Mouse (Mus musculus) kidney, postnatal 0 days (tissue): Measurements from ENCODE around the gene Zfp286. TPM values are rescaled to one million over a fixed set of nuclear protein-coding genes. Genes with fewer than 3 reads are reported as not detected.

ENCODE experiments used
- ATAC-seq: fragments of 200-750 bp; cut with Nextera tagmentation; replicated peaks from 2 replicates; pipeline ENCODE4 v1.8.0; 2017; ENCODE audit warnings: low read depth, moderate number of reproducible peaks, moderate TSS enrichment, moderate library complexity; ENCODE audit not compliant: low FRiP score
- DNase-seq: peaks from one replicate; pipeline ENCODE4 v3.0.0-alpha.2; 2016; ENCODE audit warnings: low spot score
- H3K27ac ChIP-seq: fragments of 300-500 bp; sonication (generic); 2 replicates; pipeline ENCODE4 v1.5.1; 2014; ENCODE audit warnings: mild to moderate bottlenecking
- H3K27me3 ChIP-seq: fragments of 300-500 bp; sonication (generic); 2 replicates; pipeline ENCODE4 v1.6.1; 2014; ENCODE audit warnings: low read length, mixed read lengths; ENCODE audit not compliant: insufficient read depth
- H3K36me3 ChIP-seq: fragments of 300-500 bp; sonication (generic); 2 replicates; pipeline ENCODE4 v1.6.1; 2014; ENCODE audit warnings: low read length, mixed read lengths; ENCODE audit not compliant: insufficient read depth
- H3K4me1 ChIP-seq: fragments of 300-500 bp; sonication (generic); replicated peaks from 2 replicates; pipeline ENCODE4 v1.6.1; 2014; ENCODE audit warnings: antibody characterized with exemption, low read length, mixed read lengths; ENCODE audit not compliant: insufficient read depth
- H3K4me2 ChIP-seq: fragments of 300-500 bp; sonication (generic); 2 replicates; pipeline ENCODE4 v1.6.1; 2014; ENCODE audit warnings: mild to moderate bottlenecking, low read length, moderate library complexity, mixed read lengths
- H3K4me3 ChIP-seq: fragments of 300-500 bp; sonication (generic); replicated peaks from 2 replicates; pipeline ENCODE4 v1.5.1; 2014; ENCODE audit warnings: low read depth, low read length
- H3K9ac ChIP-seq: fragments of 300-500 bp; sonication (generic); 2 replicates; pipeline ENCODE4 v1.6.1; 2014; ENCODE audit warnings: low read depth, low read length
- H3K9me3 ChIP-seq: fragments of 300-500 bp; sonication (generic); replicated peaks from 2 replicates; pipeline ENCODE4 v1.6.1; 2016; ENCODE audit warnings: low read length, inconsistent platforms, mixed read lengths
- CTCF ChIP-seq: IDR thresholded peaks from 2 replicates; pipeline ENCODE4 v1.5.1; 2016; ENCODE audit warnings: antibody characterized with exemption, low read depth, mild to moderate bottlenecking, moderate library complexity
- WGBS: fragments of 180-500 bp; shearing (Covaris S2); extraction: QIAGEN DNeasy Blood & Tissue Kit; methylation state at CpG from one replicate; pipeline ENCODE4 v1.1.7; 2014; 5-methylcytosine and 5-hydroxymethylcytosine counted together
- polyA plus RNA-seq: library from polyadenylated mRNA; unstranded; fragments of >200 nt; fragmentation: Nextera tagmentation; extraction: Ambion mirVana; gene quantifications from 2 replicates; pipeline ENCODE4 v1.2.1, GENCODE M21; 2015

Zfp286 gene
- polyA plus RNA-seq, 1 experiment from 2014 or later = 10.8 TPM

DNA sequence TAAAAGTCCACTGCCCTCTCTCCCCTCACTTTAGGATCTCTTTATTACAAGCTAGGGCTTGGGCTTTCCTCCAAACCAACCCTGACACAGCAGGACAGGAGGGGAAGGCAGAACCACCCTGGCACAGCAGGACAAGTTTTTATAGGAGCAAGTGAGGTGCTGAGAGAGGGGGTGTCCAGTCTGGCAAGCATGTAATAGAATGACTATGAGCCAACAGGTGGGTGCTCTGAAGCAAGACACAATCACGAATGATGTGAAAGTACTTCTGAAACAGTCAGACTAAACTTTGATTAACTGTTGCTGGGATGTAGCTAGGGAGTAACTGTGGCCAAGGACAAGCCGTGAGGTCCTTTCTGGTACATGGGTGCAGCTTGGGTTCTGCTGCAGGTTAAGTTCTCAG is 83.1 kb downstream of the Zfp286 start:
- no peaks in the 10 kb centered on the region for H3K36me3 ChIP-seq
- WGBS = 56% methylated on average over 2 of the region's 2 CpGs
- H3K4me2 ChIP-seq = no peak overlapping the region
- DNase-seq (no peak), ATAC-seq (no peak)
- TF ChIP-seq CTCF = no peak
- H3K9ac ChIP-seq = no peak overlapping the region
- no peak overlapping the region for H3K27ac ChIP-seq
- no peaks in the 10 kb centered on the region for H3K4me1 ChIP-seq
- no peaks in the 10 kb centered on the region for H3K9me3 ChIP-seq
- no peak overlapping the region for H3K4me3 ChIP-seq
- H3K27me3 ChIP-seq = no peaks in the 10 kb centered on the region

Other genes starting within 250 kb of the Zfp286 start
- 2,759 and 3,018 TPM in 2 replicates for gene Ubb, start 238.3 kb downstream of the Zfp286 start, polyA plus RNA-seq
- gene Trpv2, start 215.0 kb downstream of the Zfp286 start, polyA plus RNA-seq = 1.7 and 2.4 TPM in 2 replicates
- gene Lrrc75a, start 140.9 kb downstream of the Zfp286 start, polyA plus RNA-seq = 12.6 and 14.8 TPM in 2 replicates
- gene Mmgt2, start 140.8 kb downstream of the Zfp286 start, polyA plus RNA-seq = 70.8 and 73.1 TPM in 2 replicates
- 4.5 and 5.0 TPM in 2 replicates for gene Zfp287, start 57.6 kb downstream of the Zfp286 start, polyA plus RNA-seq
- gene Gm10428, start 36.4 kb downstream of the Zfp286 start, polyA plus RNA-seq = 0.45 TPM in 1 of 2 replicates, not detected in the other
- gene Trim16, start 30.8 kb upstream of the Zfp286 start, polyA plus RNA-seq = 16.4 and 18.1 TPM in 2 replicates
- 0.53 and 0.93 TPM in 2 replicates for gene Fbxw10, start 57.6 kb upstream of the Zfp286 start, polyA plus RNA-seq
- gene Tvp23b, start 90.0 kb upstream of the Zfp286 start, polyA plus RNA-seq = 83.6 and 83.7 TPM in 2 replicates
- gene Cdrt4, start 161.7 kb upstream of the Zfp286 start, polyA plus RNA-seq = 0.17 TPM in 1 of 2 replicates, not detected in the other